Mouse (Mus musculus) spleen, adult 18-20 months (tissue): ENCODE measurements around the gene Stxbp4.

Source experiments
- DNase-seq, 2 experiments: peaks; one replicate each; pipeline ENCODE4 v3.0.0; 2022; ENCODE audit warnings: mixed read lengths in 2 of 2

Stxbp4 gene

GRCm38 (mm10) chr11:90553963-90554362 is 83.9 kb downstream of the Stxbp4 start:
- DNase-seq, result no peak

GRCm38 (mm10) chr11:90552303-90553201 is 85.3 kb downstream of the Stxbp4 start:
- DNase-seq, result no peak

GRCm38 (mm10) chr11:90548560-90548959 is 89.3 kb downstream of the Stxbp4 start:
- no peak for DNase-seq

GRCm38 (mm10) chr11:90538636-90539263 is 99.1 kb downstream of the Stxbp4 start:
- no peak for DNase-seq

GRCm38 (mm10) chr11:90525311-90525710 is 112.6 kb downstream of the Stxbp4 start:
- DNase-seq, result no peak

GRCm38 (mm10) chr11:90521040-90521439 is 116.8 kb downstream of the Stxbp4 start:
- no peak for DNase-seq

- DNase-seq, result no peak
Observed at GRCm38 (mm10) chr11:90517750-90518149, 120.1 kb downstream of the Stxbp4 start.

- DNase-seq, result no peak
Observed at GRCm38 (mm10) chr11:90512538-90513219, 125.2 kb downstream of the Stxbp4 start.

- DNase-seq, result no peak
Observed at GRCm38 (mm10) chr11:90501846-90502245, 136.0 kb downstream of the Stxbp4 start.

GRCm38 (mm10) chr11:90499918-90500317 is 138.0 kb downstream of the Stxbp4 start:
- DNase-seq, result no peak

GRCm38 (mm10) chr11:90498461-90498860 is 139.4 kb downstream of the Stxbp4 start:
- DNase-seq, result no peak

GRCm38 (mm10) chr11:90494981-90495380 is 142.9 kb downstream of the Stxbp4 start:
- DNase-seq, result no peak

GRCm38 (mm10) chr11:90492511-90492910 is 145.4 kb downstream of the Stxbp4 start:
- DNase-seq, result no peak

- DNase-seq, result no peak
Observed at GRCm38 (mm10) chr11:90489166-90489565, 148.7 kb downstream of the Stxbp4 start.

- no peak for DNase-seq
Observed at GRCm38 (mm10) chr11:90487686-90488085, 150.2 kb downstream of the Stxbp4 start.

GRCm38 (mm10) chr11:90484750-90485637 is 152.9 kb downstream of the Stxbp4 start:
- DNase-seq, result no peak

- DNase-seq, result no peak
Observed at GRCm38 (mm10) chr11:90483766-90484165, 154.1 kb downstream of the Stxbp4 start.

GRCm38 (mm10) chr11:90481828-90482227 is 156.1 kb downstream of the Stxbp4 start:
- DNase-seq, result no peak

GRCm38 (mm10) chr11:90470271-90470670 is 167.6 kb downstream of the Stxbp4 start:
- DNase-seq, result no peak

GRCm38 (mm10) chr11:90464046-90464595 is 173.8 kb downstream of the Stxbp4 start:
- no peak for DNase-seq

- no peak for DNase-seq
Observed at GRCm38 (mm10) chr11:90460458-90460857, 177.4 kb downstream of the Stxbp4 start.

GRCm38 (mm10) chr11:90452134-90452533 is 185.8 kb downstream of the Stxbp4 start:
- no peak for DNase-seq
